Mouse (Mus musculus) stomach, embryonic 14.5 days (tissue): ENCODE measurements around the gene Col18a1. TPM values are rescaled to one million over a fixed set of nuclear protein-coding genes. Genes with fewer than 3 reads are reported as not detected.

Experiments used
- polyA plus RNA-seq: library from polyadenylated mRNA; unstranded; fragments of >200 nt; fragmentation: Nextera tagmentation; extraction: Ambion mirVana; gene quantifications from 2 replicates; pipeline ENCODE4 v1.2.1, GENCODE M21; 2014

Col18a1 gene
- polyA plus RNA-seq, 1 experiment from 2014 or later = 49.8 TPM

Other genes starting within 250 kb of the Col18a1 start
- gene Pcbp3, start 204.7 kb downstream of the Col18a1 start, polyA plus RNA-seq = 27.3 and 28.2 TPM in 2 replicates
- gene Slc19a1, start 134.3 kb downstream of the Col18a1 start, polyA plus RNA-seq = 30.2 and 35.4 TPM in 2 replicates
- gene Pofut2, start 92.7 kb upstream of the Col18a1 start, polyA plus RNA-seq = 119 and 129 TPM in 2 replicates